Mouse (Mus musculus): ENCODE measurements around the gene Ticrr. TPM values are rescaled to one million over a fixed set of nuclear protein-coding genes. Genes with fewer than 3 reads are reported as not detected.

Gene Ticrr
- polyA plus RNA-seq, 1 experiment from 2014 or later: 18.7 TPM

DNA sequence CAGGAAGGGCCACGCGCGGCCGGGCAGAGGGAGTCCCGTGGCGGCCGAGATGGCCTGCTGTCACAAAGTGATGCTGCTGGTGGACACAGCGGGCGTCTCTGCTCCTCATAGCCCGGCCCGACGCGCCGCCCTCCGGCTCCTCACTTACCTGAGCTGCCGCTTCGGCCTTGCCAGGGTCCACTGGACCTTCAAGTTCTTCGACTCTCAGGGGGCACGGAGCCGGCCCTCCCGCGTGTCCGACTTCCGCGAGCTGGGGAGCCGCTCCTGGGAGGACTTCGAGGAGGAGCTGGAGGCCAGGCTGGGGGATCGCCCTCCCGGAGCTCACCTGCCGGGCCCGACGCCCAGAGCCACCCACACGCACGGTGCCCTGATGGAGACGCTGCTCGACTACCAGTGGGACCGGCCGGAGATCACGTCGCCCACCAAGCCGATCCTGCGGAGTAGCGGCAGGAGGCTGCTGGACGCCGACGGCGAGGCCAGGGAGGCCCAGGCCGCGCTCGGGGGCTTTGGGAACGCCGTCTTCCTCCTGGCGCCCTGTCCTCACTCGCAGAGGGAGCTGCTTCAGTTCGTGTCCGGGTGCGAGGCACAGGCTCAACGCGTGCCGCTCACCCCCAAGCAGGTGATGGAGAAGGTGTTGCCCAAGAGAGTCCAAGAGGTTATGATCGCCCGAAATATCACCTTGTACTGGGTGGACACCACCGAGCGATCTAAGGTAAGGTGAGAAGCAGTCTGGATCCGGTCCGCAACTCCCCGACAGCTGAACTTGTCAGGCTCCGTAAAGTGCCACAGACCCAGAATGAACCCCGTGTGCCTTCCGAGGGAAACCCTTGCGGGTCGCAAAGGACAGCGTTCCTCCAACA, 525 bp downstream of the Ticrr start:
- Histone ChIP-seq H3K4me1 (ENCODE audit: control insufficient read depth, insufficient read depth, low read length) (peaks cover 5% of the 10 kb centered on the region; the same call in 1 of the 2 replicates), H3K36me3 (ENCODE audit: control insufficient read depth, insufficient read depth, low read length) (peaks cover 3% of the 10 kb centered on the region), H3K27ac (replicated peaks; ENCODE audit: low read depth, low read length) (0 out of 2 replicates have a peak overlapping the region, but pooled peaks have one; percentile 5), H3K4me2 (ENCODE audit: low read depth, severe bottlenecking) (peak overlapping the region; percentile 50), H3K9me3 (ENCODE audit: control insufficient read depth, low read length) (no peaks in the 10 kb centered on the region), H3K27me3 (ENCODE audit: control insufficient read depth, insufficient read depth, low read length) (no peaks in the 10 kb centered on the region), H3K4me3 (ENCODE audit: low read depth, low read length) (peak overlapping the region; percentile 98), H3K9ac (ENCODE audit: low read length) (peak overlapping the region; percentile 89)
- under 1% methylated on average over 71 of the region's 73 CpGs for WGBS
- ATAC-seq (ENCODE audit: insufficient number of reproducible peaks, low FRiP score, low TSS enrichment, low read depth): peak; percentile 10; the same call in 1 of the 2 replicates
- DNase-seq (ENCODE audit: low spot score): no peak

DNA sequence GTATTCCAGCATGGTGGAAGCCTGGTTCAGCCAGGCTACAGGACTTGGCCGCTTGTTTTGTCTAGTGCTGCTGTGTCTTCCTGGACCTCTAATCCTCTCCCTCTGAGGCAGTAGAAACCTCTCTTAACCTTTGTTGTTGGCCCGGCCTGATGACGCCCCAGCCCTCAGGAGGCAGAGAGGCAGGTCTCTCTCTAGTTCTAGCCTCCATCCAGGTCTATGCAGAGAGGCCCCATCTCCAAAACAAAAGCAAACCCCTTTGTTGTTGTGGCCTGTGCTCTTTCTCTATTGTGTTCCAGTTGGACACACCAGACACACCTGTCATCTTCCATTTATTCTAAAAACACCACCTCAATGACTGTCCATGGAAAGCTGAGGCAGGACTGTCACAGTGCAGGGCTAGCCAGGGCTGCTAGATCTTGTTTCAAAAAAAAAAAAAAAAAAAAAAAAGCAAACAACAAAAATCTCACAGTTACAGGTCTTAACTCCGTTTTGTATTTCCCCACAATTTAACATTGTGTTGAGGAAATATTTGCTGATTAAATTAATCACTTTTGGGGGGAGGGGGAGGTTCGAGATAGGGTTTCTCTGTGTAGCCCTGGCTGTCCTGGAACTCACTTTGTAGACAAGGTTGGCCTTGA, 1.4 kb downstream of the Ticrr start:
- no peak for ATAC-seq (ENCODE audit: insufficient number of reproducible peaks, low FRiP score, low TSS enrichment, low read depth)
- WGBS: 18% methylated on average over 5 of the region's 5 CpGs
- H3K27ac ChIP-seq (replicated peaks; ENCODE audit: low read depth, low read length): no peak overlapping the region

DNA sequence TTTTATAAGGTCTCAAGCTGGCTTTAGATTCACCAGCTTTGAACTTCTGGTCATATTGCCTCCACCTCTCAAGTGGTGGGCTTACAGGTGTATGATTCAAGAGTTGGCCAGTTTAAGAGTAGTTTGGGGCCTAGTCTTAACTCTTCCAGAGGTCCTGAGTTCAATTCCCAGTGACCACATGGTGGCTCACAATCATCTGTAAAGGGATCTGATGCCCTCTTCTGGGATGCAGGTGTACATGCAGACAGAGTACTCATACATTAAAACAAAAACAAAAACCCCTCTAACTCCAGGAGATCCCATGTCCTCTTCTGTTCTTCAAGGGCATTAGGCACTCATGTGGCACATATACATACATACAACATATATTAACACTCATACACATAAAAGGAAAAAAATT, 6.7 kb downstream of the Ticrr start:
- Histone ChIP-seq H3K4me3 (ENCODE audit: low read depth, low read length) (no peak overlapping the region), H3K9me3 (ENCODE audit: control insufficient read depth, low read length) (no peaks in the 10 kb centered on the region), H3K9ac (ENCODE audit: low read length) (no peak overlapping the region), H3K27me3 (ENCODE audit: control insufficient read depth, insufficient read depth, low read length) (no peaks in the 10 kb centered on the region), H3K36me3 (ENCODE audit: control insufficient read depth, insufficient read depth, low read length) (peaks cover 22% of the 10 kb centered on the region), H3K4me1 (ENCODE audit: control insufficient read depth, insufficient read depth, low read length) (peaks cover 5% of the 10 kb centered on the region; the same call in 1 of the 2 replicates), H3K4me2 (ENCODE audit: low read depth, severe bottlenecking) (no peak overlapping the region), H3K27ac (replicated peaks; ENCODE audit: low read depth, low read length) (no peak overlapping the region)
- ATAC-seq (ENCODE audit: insufficient number of reproducible peaks, low FRiP score, low TSS enrichment, low read depth) (no peak), DNase-seq (ENCODE audit: low spot score) (no peak)

More for the DNA sequence above, 1.4 kb downstream of the Ticrr start:
- H3K27me3 ChIP-seq (ENCODE audit: control insufficient read depth, insufficient read depth, low read length): no peaks in the 10 kb centered on the region
- peak overlapping the region; percentile 89; the same call in 1 of the 2 replicates for H3K9ac ChIP-seq (ENCODE audit: low read length)
- H3K4me3 ChIP-seq (ENCODE audit: low read depth, low read length): peak overlapping the region; percentile 98
- H3K9me3 ChIP-seq (ENCODE audit: control insufficient read depth, low read length): no peaks in the 10 kb centered on the region
- H3K4me1 ChIP-seq (ENCODE audit: control insufficient read depth, insufficient read depth, low read length): peaks cover 5% of the 10 kb centered on the region; the same call in 1 of the 2 replicates
- peaks cover 6% of the 10 kb centered on the region for H3K36me3 ChIP-seq (ENCODE audit: control insufficient read depth, insufficient read depth, low read length)
- no peak for DNase-seq (ENCODE audit: low spot score)
- peak overlapping the region; percentile 50 for H3K4me2 ChIP-seq (ENCODE audit: low read depth, severe bottlenecking)

DNA sequence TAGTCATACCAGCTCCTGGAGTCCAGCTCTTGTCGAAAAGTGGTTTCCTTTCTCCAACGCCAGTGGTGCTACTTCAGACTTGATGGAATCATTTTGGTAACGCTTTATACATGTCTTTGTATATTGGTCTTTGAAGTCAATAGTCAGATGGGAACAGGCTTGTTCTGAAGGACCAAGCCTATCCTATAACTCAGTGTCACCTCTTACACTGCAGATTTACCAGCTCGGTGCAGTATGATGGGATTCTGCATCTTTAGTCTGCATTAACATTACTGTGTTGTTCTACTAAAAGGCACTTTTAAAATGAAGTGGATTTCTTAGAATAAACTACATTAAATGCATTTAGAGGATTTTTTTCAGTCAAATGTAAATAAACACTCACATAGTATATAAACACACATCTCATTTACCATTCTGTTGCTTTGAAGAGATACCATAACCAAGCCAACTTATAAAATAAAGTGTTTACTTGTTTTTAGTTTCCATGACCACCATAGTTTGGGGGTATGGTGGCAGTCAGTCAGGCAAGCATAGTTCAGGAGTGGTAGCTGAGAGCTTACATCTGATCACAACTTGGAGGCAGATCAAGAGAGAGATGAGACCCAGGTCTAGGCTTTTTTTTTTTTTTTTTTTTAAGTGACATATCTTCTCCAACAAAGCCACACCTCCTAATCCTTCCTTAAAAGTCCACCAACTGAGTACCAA, 11.1 kb downstream of the Ticrr start:
- no peak overlapping the region for H3K4me3 ChIP-seq (ENCODE audit: low read depth, low read length)

DNA sequence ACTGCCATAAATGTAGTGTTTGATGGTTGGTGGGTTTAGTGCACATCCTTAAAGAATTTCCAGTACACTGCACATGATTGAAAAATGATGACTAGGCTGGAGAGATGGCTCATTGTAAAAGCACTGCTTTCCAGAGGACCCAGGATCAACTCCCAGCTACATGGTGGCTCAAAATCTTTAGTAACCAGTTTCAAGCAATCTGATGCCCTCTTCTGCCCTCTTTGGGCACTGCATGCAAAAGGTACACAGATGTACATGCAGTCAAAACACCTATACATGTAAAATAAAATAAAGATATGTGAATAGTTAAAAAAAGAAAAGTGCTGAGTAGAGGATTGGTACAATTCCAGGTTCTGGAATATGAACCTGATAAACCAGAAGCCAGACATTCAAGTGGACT, 19.2 kb downstream of the Ticrr start:
- DNase-seq (ENCODE audit: low spot score): no peak
- H3K9me3 ChIP-seq (ENCODE audit: control insufficient read depth, low read length): no peaks in the 10 kb centered on the region

More for the DNA sequence above, 11.1 kb downstream of the Ticrr start:
- H3K36me3 ChIP-seq (ENCODE audit: control insufficient read depth, insufficient read depth, low read length): peaks cover 20% of the 10 kb centered on the region; the same call in 1 of the 2 replicates
- WGBS: 96% methylated on average over 4 of the region's 4 CpGs
- no peak overlapping the region for H3K27ac ChIP-seq (replicated peaks; ENCODE audit: low read depth, low read length)
- H3K9ac ChIP-seq (ENCODE audit: low read length): no peak overlapping the region
- no peaks in the 10 kb centered on the region for H3K9me3 ChIP-seq (ENCODE audit: control insufficient read depth, low read length)
- H3K27me3 ChIP-seq (ENCODE audit: control insufficient read depth, insufficient read depth, low read length): no peaks in the 10 kb centered on the region
- no peak for DNase-seq (ENCODE audit: low spot score)
- ATAC-seq (ENCODE audit: insufficient number of reproducible peaks, low FRiP score, low TSS enrichment, low read depth): no peak
- no peaks in the 10 kb centered on the region for H3K4me1 ChIP-seq (ENCODE audit: control insufficient read depth, insufficient read depth, low read length)
- H3K4me2 ChIP-seq (ENCODE audit: low read depth, severe bottlenecking): no peak overlapping the region

DNA sequence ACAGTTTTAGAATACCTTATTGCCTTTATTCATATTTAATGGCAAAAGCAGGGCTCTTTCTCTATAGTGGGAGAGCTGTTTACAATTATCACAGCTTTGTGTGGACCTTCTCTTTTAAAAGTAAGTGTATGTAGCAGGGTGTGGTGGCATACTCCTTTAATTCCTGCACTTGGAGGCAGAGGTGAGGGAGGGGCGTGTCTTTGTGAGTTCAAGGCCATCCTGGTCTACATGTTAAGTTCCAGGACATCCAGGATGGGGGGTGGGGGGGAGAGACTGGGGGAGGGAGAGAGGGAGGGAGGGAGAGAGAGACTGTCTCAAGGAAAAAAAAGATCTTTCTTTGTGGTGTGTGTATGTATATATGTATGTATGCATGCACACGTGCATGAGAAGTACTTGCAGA, 20.2 kb downstream of the Ticrr start:
- H3K9ac ChIP-seq (ENCODE audit: low read length): no peak overlapping the region
- DNase-seq (ENCODE audit: low spot score) (no peak), ATAC-seq (ENCODE audit: insufficient number of reproducible peaks, low FRiP score, low TSS enrichment, low read depth) (no peak)
- WGBS: 95% methylated on average over 2 of the region's 2 CpGs
- no peak overlapping the region for H3K4me2 ChIP-seq (ENCODE audit: low read depth, severe bottlenecking)
- H3K27ac ChIP-seq (replicated peaks; ENCODE audit: low read depth, low read length): no peak overlapping the region
- peaks cover 20% of the 10 kb centered on the region for H3K36me3 ChIP-seq (ENCODE audit: control insufficient read depth, insufficient read depth, low read length)
- no peaks in the 10 kb centered on the region for H3K27me3 ChIP-seq (ENCODE audit: control insufficient read depth, insufficient read depth, low read length)
- H3K4me1 ChIP-seq (ENCODE audit: control insufficient read depth, insufficient read depth, low read length): no peaks in the 10 kb centered on the region
- H3K4me3 ChIP-seq (ENCODE audit: low read depth, low read length): no peak overlapping the region
- H3K9me3 ChIP-seq (ENCODE audit: control insufficient read depth, low read length): no peaks in the 10 kb centered on the region

More for the DNA sequence above, 19.2 kb downstream of the Ticrr start:
- no peak for ATAC-seq (ENCODE audit: insufficient number of reproducible peaks, low FRiP score, low TSS enrichment, low read depth)
- Histone ChIP-seq H3K4me2 (ENCODE audit: low read depth, severe bottlenecking) (no peak overlapping the region), H3K27ac (replicated peaks; ENCODE audit: low read depth, low read length) (no peak overlapping the region), H3K9ac (ENCODE audit: low read length) (no peak overlapping the region), H3K27me3 (ENCODE audit: control insufficient read depth, insufficient read depth, low read length) (no peaks in the 10 kb centered on the region), H3K4me1 (ENCODE audit: control insufficient read depth, insufficient read depth, low read length) (no peaks in the 10 kb centered on the region), H3K4me3 (ENCODE audit: low read depth, low read length) (no peak overlapping the region), H3K36me3 (ENCODE audit: control insufficient read depth, insufficient read depth, low read length) (peaks cover 18% of the 10 kb centered on the region)

DNA sequence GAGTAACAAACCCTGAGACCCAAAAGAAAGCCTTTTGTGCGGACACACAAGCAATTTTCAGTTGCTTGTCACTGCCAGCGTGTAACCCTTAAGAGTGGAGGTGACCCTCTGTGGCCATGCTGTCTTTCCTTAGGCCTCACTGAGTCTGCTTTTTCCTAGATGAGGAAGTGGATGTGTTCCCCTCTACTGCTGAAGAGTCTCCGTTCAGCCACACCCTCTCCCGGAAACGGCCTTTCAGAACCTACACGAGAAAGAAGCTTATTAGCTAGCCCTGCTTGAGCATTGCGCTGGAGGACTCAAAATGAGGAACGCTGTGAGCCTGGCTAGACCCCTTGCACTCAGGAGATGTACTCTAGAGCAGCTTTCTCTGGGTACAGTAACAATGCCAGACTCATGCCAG, 36.5 kb downstream of the Ticrr start:
- no peak for ATAC-seq (ENCODE audit: insufficient number of reproducible peaks, low FRiP score, low TSS enrichment, low read depth)
- H3K4me2 ChIP-seq (ENCODE audit: low read depth, severe bottlenecking): no peak overlapping the region
- H3K9me3 ChIP-seq (ENCODE audit: control insufficient read depth, low read length): no peaks in the 10 kb centered on the region
- no peak for DNase-seq (ENCODE audit: low spot score)
- H3K9ac ChIP-seq (ENCODE audit: low read length): no peak overlapping the region
- no peaks in the 10 kb centered on the region for H3K27me3 ChIP-seq (ENCODE audit: control insufficient read depth, insufficient read depth, low read length)
- H3K36me3 ChIP-seq (ENCODE audit: control insufficient read depth, insufficient read depth, low read length): peaks cover 34% of the 10 kb centered on the region
- WGBS: 88% methylated on average over 8 of the region's 8 CpGs
- no peak overlapping the region for H3K27ac ChIP-seq (replicated peaks; ENCODE audit: low read depth, low read length)
- H3K4me1 ChIP-seq (ENCODE audit: control insufficient read depth, insufficient read depth, low read length): no peaks in the 10 kb centered on the region
- no peak overlapping the region for H3K4me3 ChIP-seq (ENCODE audit: low read depth, low read length)

DNA sequence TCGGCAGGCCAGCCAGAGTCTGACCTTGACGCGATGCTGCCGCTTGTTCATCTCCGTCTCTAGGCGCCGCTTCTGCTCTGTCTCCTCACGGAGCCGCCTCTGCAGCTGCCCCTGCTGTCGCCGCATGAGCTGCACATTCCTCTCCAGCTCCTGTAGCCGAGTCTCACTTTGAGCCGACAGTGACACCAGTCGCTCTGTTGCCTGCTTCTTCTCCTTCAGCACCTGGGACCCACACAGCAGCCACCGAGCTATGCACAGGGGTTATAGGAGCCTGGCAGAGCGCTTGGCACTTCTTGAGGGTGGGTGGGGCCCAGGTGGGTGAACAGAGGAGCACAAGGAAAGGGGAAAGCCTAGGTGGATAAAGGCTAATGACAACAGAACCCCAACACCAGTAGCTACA, 42.8 kb downstream of the Ticrr start:
- no peak overlapping the region for H3K27ac ChIP-seq (replicated peaks; ENCODE audit: low read depth, low read length)
- H3K4me1 ChIP-seq (ENCODE audit: control insufficient read depth, insufficient read depth, low read length): no peaks in the 10 kb centered on the region
- no peak overlapping the region for H3K4me2 ChIP-seq (ENCODE audit: low read depth, severe bottlenecking)
- peaks cover 9% of the 10 kb centered on the region; the same call in 1 of the 2 replicates for H3K36me3 ChIP-seq (ENCODE audit: control insufficient read depth, insufficient read depth, low read length)
- no peaks in the 10 kb centered on the region for H3K9me3 ChIP-seq (ENCODE audit: control insufficient read depth, low read length)
- H3K9ac ChIP-seq (ENCODE audit: low read length): no peak overlapping the region
- WGBS: 88% methylated on average over 16 of the region's 16 CpGs
- H3K27me3 ChIP-seq (ENCODE audit: control insufficient read depth, insufficient read depth, low read length): no peaks in the 10 kb centered on the region
- ATAC-seq (ENCODE audit: insufficient number of reproducible peaks, low FRiP score, low TSS enrichment, low read depth): no peak
- H3K4me3 ChIP-seq (ENCODE audit: low read depth, low read length): no peak overlapping the region
- no peak for DNase-seq (ENCODE audit: low spot score)
